Mouse (Mus musculus) spleen, adult 2 months (tissue): ENCODE data around the gene Rab12.

Source experiments
- CTCF ChIP-seq: fragments of 200-500 bp; IDR thresholded peaks from 2 replicates; pipeline ENCODE4 v1.5.1; 2011; ENCODE audit warnings: mild to moderate bottlenecking, inconsistent platforms; ENCODE audit not compliant: insufficient read depth, insufficient read length, insufficient replicate concordance; ENCODE audit errors: extremely low read depth
- POLR2A ChIP-seq: fragments of 200-500 bp; IDR thresholded peaks from 2 replicates; pipeline ENCODE4 v1.6.1; 2011; ENCODE audit warnings: low read depth, low read length, inconsistent platforms

GRCm38 (mm10) chr17:66479311-66479710 lies 40.2 kb downstream of the Rab12 start:
- TF ChIP-seq POLR2A, result no peak
- no peak for TF ChIP-seq CTCF
